Mouse (Mus musculus): ENCODE measurements at regions not wholly inside any gene's neighbourhood (a gene's known extent, or its start where the extent isn't known, plus 50 kb on each side); places are given as distances from the start of the nearest gene placed in this dataset.

- DNase-seq (ENCODE audit: low read depth, low spot score), result no peak
Measured at GRCm38 (mm10) chr2:143419791-143420190, 126.2 kb upstream of the Pcsk2 start.

GRCm38 (mm10) chr2:143450680-143451079 lies 95.3 kb upstream of the Pcsk2 start:
- DNase-seq (ENCODE audit: low read depth, low spot score), result no peak

GRCm38 (mm10) chr2:143451256-143451655 lies 94.7 kb upstream of the Pcsk2 start:
- DNase-seq (ENCODE audit: low read depth, low spot score), result no peak

GRCm38 (mm10) chr2:143451661-143452060 lies 94.3 kb upstream of the Pcsk2 start:
- peak; percentile 29 for DNase-seq (ENCODE audit: low read depth, low spot score)

GRCm38 (mm10) chr2:143467936-143468335 lies 78.0 kb upstream of the Pcsk2 start:
- DNase-seq (ENCODE audit: low read depth, low spot score), result no peak

GRCm38 (mm10) chr2:143471394-143471793 lies 74.6 kb upstream of the Pcsk2 start:
- DNase-seq (ENCODE audit: low read depth, low spot score), result no peak

GRCm38 (mm10) chr2:143490830-143491229 lies 55.1 kb upstream of the Pcsk2 start:
- no peak for DNase-seq (ENCODE audit: low read depth, low spot score)

Measured in mesoderm, embryonic 11.5 days (tissue).